ENCODE assay signal across 10 mouse cellular contexts in the genomic region with DNA sequence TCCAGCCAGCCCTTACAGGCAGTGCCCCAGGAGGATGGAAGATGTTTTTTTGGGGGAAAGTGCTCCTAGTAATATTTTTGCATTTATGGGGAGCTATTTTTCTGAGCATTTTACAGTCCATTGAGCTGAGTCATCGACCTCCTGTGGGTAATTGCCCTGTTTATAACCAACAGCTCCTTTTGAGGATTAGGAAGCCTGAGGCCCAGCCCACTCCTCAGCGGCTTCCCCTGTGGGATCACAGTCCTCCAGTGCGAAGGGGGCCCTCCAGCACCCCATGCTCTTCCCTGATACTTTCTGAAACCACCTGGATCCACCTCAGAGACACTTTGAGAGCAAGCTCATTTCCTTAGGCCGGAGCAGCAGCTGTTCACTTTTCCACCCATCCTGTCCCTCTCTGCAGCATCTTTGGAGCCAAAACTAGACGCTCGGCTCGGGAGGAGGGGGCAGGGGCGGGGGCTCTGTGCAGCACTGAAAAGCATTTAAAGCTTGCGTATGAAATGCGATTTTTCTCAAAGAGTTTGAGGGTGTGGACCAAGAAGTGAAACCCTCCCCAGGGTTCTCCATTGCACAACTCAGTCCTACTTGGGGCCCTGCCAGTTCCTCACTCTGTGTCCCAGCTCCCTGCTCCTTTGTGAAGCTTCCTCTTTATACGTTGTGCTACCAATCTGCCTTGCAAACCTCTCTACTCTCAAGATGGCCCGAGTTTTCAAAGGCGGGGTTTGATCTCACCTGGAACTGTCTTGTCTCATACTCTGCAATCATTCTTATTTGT. TPM values are rescaled to one million over a fixed set of nuclear protein-coding genes. Genes with fewer than 3 reads are reported as not detected.
DNase-seq lines count a peak whose midpoint lies in the region; ATAC-seq and TF ChIP-seq lines count a peak whose summit lies in the region.
"Had no signal": no experiment of that assay in that cellular context is flagged by ENCODE, and none has a peak within 500 bp of the region (broad histone marks: within the 10 kb centered on the region; RNA-seq: fewer than 3 reads in every experiment).

No protein-coding gene starts in this region.

- peak overlapping the region; percentile 13; the same call in 1 of the 2 replicates for H3K4me2 ChIP-seq in limb, embryonic 14.5 days (replicated peaks; ENCODE audit: low read depth, low read length, severe bottlenecking)
- no peak overlapping the region for H3K4me2 ChIP-seq in forebrain, embryonic 12.5 days
- H3K4me2 ChIP-seq in midbrain, embryonic 11.5 days: no peak overlapping the region
- H3K4me2 ChIP-seq: hindbrain, embryonic 15.5 days; neural tube, embryonic 13.5 days had no signal

- intact Hi-C loops in left cerebral cortex, postnatal 14 days (cut with DNase I): no loop called here

- H3K27ac ChIP-seq in limb, embryonic 14.5 days (replicated peaks; ENCODE audit: low read depth, low read length): no peak overlapping the region
- no peak overlapping the region for H3K27ac ChIP-seq in forebrain, embryonic 12.5 days
- no peak overlapping the region for H3K27ac ChIP-seq in midbrain, embryonic 11.5 days (ENCODE audit: low read depth, low read length)
- H3K27ac ChIP-seq: hindbrain, embryonic 15.5 days; neural tube, embryonic 13.5 days had no signal

- ATAC-seq in limb, embryonic 14.5 days (ENCODE audit: low FRiP score, low read depth): 0 out of 2 replicates have a peak, but pooled peaks have one; percentile 41
- no peak for ATAC-seq in forebrain, embryonic 12.5 days (ENCODE audit: low FRiP score)
- no peak for ATAC-seq in midbrain, embryonic 11.5 days (ENCODE audit: low FRiP score)

- H3K27me3 ChIP-seq in limb, embryonic 14.5 days (ENCODE audit: control insufficient read depth, insufficient read depth, low read length): no peaks in the 10 kb centered on the region
- peaks cover 2% of the 10 kb centered on the region; the same call in 1 of the 2 replicates for H3K27me3 ChIP-seq in forebrain, embryonic 12.5 days
- H3K27me3 ChIP-seq in midbrain, embryonic 11.5 days (ENCODE audit: control insufficient read depth, insufficient read depth, low read length): no peaks in the 10 kb centered on the region
- H3K27me3 ChIP-seq: hindbrain, embryonic 15.5 days; neural tube, embryonic 13.5 days had no signal

- peaks cover 11% of the 10 kb centered on the region; the same call in 1 of the 2 replicates for H3K4me1 ChIP-seq in limb, embryonic 14.5 days (ENCODE audit: control insufficient read depth, insufficient read depth, low read length)
- H3K4me1 ChIP-seq in forebrain, embryonic 12.5 days: no peaks in the 10 kb centered on the region
- H3K4me1 ChIP-seq in midbrain, embryonic 11.5 days (ENCODE audit: control insufficient read depth, insufficient read depth, low read length): no peaks in the 10 kb centered on the region
- H3K4me1 ChIP-seq: neural tube, embryonic 13.5 days had no signal

- TF ChIP-seq POLR2A in limb, embryonic 14.5 days (IDR thresholded peaks at IDR 0.05; ENCODE audit: borderline replicate concordance, extremely low read depth, insufficient read depth, insufficient read length): no peak

- 33% methylated on average over 13 of the region's 13 CpGs for WGBS in limb, embryonic 14.5 days
- WGBS in forebrain, embryonic 12.5 days: 73% methylated on average over 13 of the region's 13 CpGs
- 72% methylated on average over 13 of the region's 13 CpGs for WGBS in midbrain, embryonic 11.5 days

- no peak overlapping the region; the same call in 1 of the 2 replicates for H3K9ac ChIP-seq in limb, embryonic 14.5 days (ENCODE audit: low read depth, low read length, severe bottlenecking)
- H3K9ac ChIP-seq in forebrain, embryonic 12.5 days: no peak overlapping the region
- H3K9ac ChIP-seq in midbrain, embryonic 11.5 days (ENCODE audit: low read length): no peak overlapping the region
- H3K9ac ChIP-seq: hindbrain, embryonic 15.5 days; neural tube, embryonic 13.5 days had no signal

- no peaks in the 10 kb centered on the region for H3K9me3 ChIP-seq in limb, embryonic 14.5 days (ENCODE audit: control insufficient read depth, low read length)
- no peaks in the 10 kb centered on the region for H3K9me3 ChIP-seq in forebrain, embryonic 12.5 days
- H3K9me3 ChIP-seq in midbrain, embryonic 11.5 days (ENCODE audit: control insufficient read depth, low read length): no peaks in the 10 kb centered on the region
- H3K9me3 ChIP-seq: hindbrain, embryonic 15.5 days; neural tube, embryonic 13.5 days had no signal

- peak; percentile 26 to 33 for DNase-seq in left cerebral cortex, postnatal 14 days (ENCODE audit: low spot score in 2 of 2)
- DNase-seq in left cerebral cortex, adult 11 months (ENCODE audit: low spot score): no peak
- DNase-seq in cerebellum, adult 11 months: peak; percentile 3
- DNase-seq in heart, adult 9 months (ENCODE audit: low spot score in 2 of 2): peak; percentile 80 to 83
- peak; percentile 73 for DNase-seq in limb, embryonic 14.5 days (ENCODE audit: low spot score)
- peak; percentile 23 for DNase-seq in right cerebral cortex, adult 18-20 months
- no peak for DNase-seq in midbrain, embryonic 11.5 days (ENCODE audit: low spot score, missing footprints)

- H3K4me3 ChIP-seq in limb, embryonic 14.5 days (replicated peaks; ENCODE audit: low read length): no peak overlapping the region
- H3K4me3 ChIP-seq in forebrain, embryonic 12.5 days (replicated peaks): no peak overlapping the region
- no peak overlapping the region for H3K4me3 ChIP-seq in midbrain, embryonic 11.5 days (ENCODE audit: low read depth, low read length)
- H3K4me3 ChIP-seq: hindbrain, embryonic 15.5 days; neural tube, embryonic 13.5 days had no signal

- no peaks in the 10 kb centered on the region for H3K36me3 ChIP-seq in limb, embryonic 14.5 days (ENCODE audit: control insufficient read depth, insufficient read depth, low read length)
- H3K36me3 ChIP-seq in forebrain, embryonic 12.5 days (replicated peaks): no peaks in the 10 kb centered on the region
- no peaks in the 10 kb centered on the region for H3K36me3 ChIP-seq in midbrain, embryonic 11.5 days (ENCODE audit: control insufficient read depth, insufficient read depth, low read length)
- H3K36me3 ChIP-seq: hindbrain, embryonic 15.5 days; neural tube, embryonic 13.5 days had no signal

RNA-seq across cellular contexts. Expression of a gene that starts 43.5 kb away (rescaled TPM):
- 10 to 100 TPM; 55.2 to 55.8 TPM for total RNA-seq in left cerebral cortex, postnatal 14 days (2021)
- polyA plus RNA-seq in limb, embryonic 14.5 days (2012; rRNA removed): 33.0 and 44.4 TPM in 2 replicates
- polyA plus RNA-seq in limb, embryonic 14.5 days (2014; fragmentation: Nextera tagmentation; extraction: Ambion mirVana): 52.4 and 53.5 TPM in 2 replicates
- 63.2 and 67.9 TPM in 2 replicates for polyA plus RNA-seq in forebrain, embryonic 12.5 days (2016; fragmentation: Nextera tagmentation; extraction: Ambion mirVana)
- polyA plus RNA-seq in midbrain, embryonic 11.5 days (2014; fragmentation: Nextera tagmentation; extraction: Ambion mirVana): 73.3 and 74.5 TPM in 2 replicates

Comparison
In these comparisons a context has a peak if more than half of its experiments do, and no peak if none do; other contexts are left out.
1. DNase-seq: peak in left cerebral cortex, postnatal 14 days (2 of 2), cerebellum, adult 11 months (single experiment), heart, adult 9 months (2 of 2), limb, embryonic 14.5 days (single experiment) and right cerebral cortex, adult 18-20 months (single experiment); none in left cerebral cortex, adult 11 months (single experiment) and midbrain, embryonic 11.5 days (single experiment).